Mouse (Mus musculus): ENCODE data around the gene Pycr1. TPM values are rescaled to one million over a fixed set of nuclear protein-coding genes. Genes with fewer than 3 reads are reported as not detected.

The Pycr1 gene
- total and polyA plus RNA-seq, 3 experiments = 21.0 to 75.3 (median 32.3) TPM

- no peak overlapping the region for H3K4me2 ChIP-seq (ENCODE audit: insufficient read depth, low read depth, poor library complexity, severe bottlenecking)
- H3K27me3 ChIP-seq (replicated peaks) = no peaks in the 10 kb centered on the region
- H3K79me2 ChIP-seq (replicated peaks; ENCODE audit: control insufficient read depth, extremely low read depth, insufficient read depth, poor library complexity, severe bottlenecking) = peaks cover 15% of the 10 kb centered on the region
- H3K9me3 ChIP-seq (replicated peaks; ENCODE audit: low read length) = peaks cover 4% of the 10 kb centered on the region
- DNase-seq (ENCODE audit: extremely low read depth) = no peak
- no peak overlapping the region for H3K9ac ChIP-seq (ENCODE audit: insufficient read depth, low read depth)
- no peak overlapping the region for H3K4me3 ChIP-seq (replicated peaks in 1 of 3; ENCODE audit: low read depth in 2 of 3, low read length in 2 of 3, poor library complexity in 1 of 3)
- H3K27ac ChIP-seq (ENCODE audit: insufficient read depth, low read depth) = no peak overlapping the region
- dilution Hi-C loops (cut with MboI; ENCODE audit: extremely low pct_ligation_motif_present, extremely low pct_unique_long_range_greater_than_20kb, low sequenced_read_pairs) = no loop called here
- peaks cover 0 to 2% of the 10 kb centered on the region in 2 experiments; a peak in 1 of 4 replicates for H3K4me1 ChIP-seq (ENCODE audit: control insufficient read depth in 1 of 2, insufficient read depth in 2 of 2)
- H3K36me3 ChIP-seq (replicated peaks in 1 of 2; ENCODE audit: control insufficient read depth in 1 of 2, insufficient read depth in 1 of 2, low read length in 1 of 2) = peaks cover 67 to 91% of the 10 kb centered on the region in 2 experiments
- no peak for TF ChIP-seq MAX (IDR thresholded peaks at IDR 0.05; ENCODE audit: low read length)
- TF ChIP-seq POLR2A (IDR thresholded peaks at IDR 0.05; ENCODE audit: low read depth, low read length) = no peak
- no peak for TF ChIP-seq MAFK (IDR thresholded peaks at IDR 0.05; ENCODE audit: insufficient replicate concordance, low read length)
- no peak for TF ChIP-seq PAX5 (IDR thresholded peaks at IDR 0.05; ENCODE audit: low read length)
- no peak for TF ChIP-seq CHD1 (IDR thresholded peaks at IDR 0.05; ENCODE audit: low read depth, low read length)
- no peak for TF ChIP-seq ZC3H11A (IDR thresholded peaks at IDR 0.05; ENCODE audit: low read depth, low read length)
- TF ChIP-seq ETS1 (conservative IDR thresholded peaks at IDR 0.05; ENCODE audit: low read depth, low read length) = no peak
- in situ Hi-C loops (cut with MboI; ENCODE audit: low pct_ligation_motif_present, low pct_unique_long_range_greater_than_20kb, low sequenced_read_pairs) = no loop called here
Observed at GRCm38 (mm10) chr11:120588531-120588930, 55.0 kb downstream of the Pycr1 start.

Other genes starting within 250 kb of the Pycr1 start
Only the 20 nearest of the 32 such genes appear.
- 0.13 TPM in 1 of 2 replicates, not detected in the other for gene Gcgr, start 113.1 kb downstream of the Pycr1 start, total RNA-seq (2012; rRNA removed)
- gene Gcgr, start 113.1 kb downstream of the Pycr1 start, total RNA-seq (2014; rRNA removed) = 0.09 and 0.16 TPM in 2 replicates
- gene Gcgr, start 113.1 kb downstream of the Pycr1 start, polyA plus RNA-seq (2012; ENCODE audit: insufficient read length, low read depth) = 0.20 TPM in 1 of 2 replicates, not detected in the other
- gene Mcrip1, start 94.0 kb downstream of the Pycr1 start, total RNA-seq (2012; rRNA removed) = 25.8 and 39.6 TPM in 2 replicates
- gene Mcrip1, start 94.0 kb downstream of the Pycr1 start, total RNA-seq (2014; rRNA removed) = 37.6 and 46.2 TPM in 2 replicates
- 60.2 and 66.5 TPM in 2 replicates for gene Mcrip1, start 94.0 kb downstream of the Pycr1 start, polyA plus RNA-seq (2012; ENCODE audit: insufficient read length, low read depth)
- not detected in 2 replicates for gene Ppp1r27, start 92.6 kb downstream of the Pycr1 start, total RNA-seq (2012; rRNA removed)
- not detected in 2 replicates for gene Ppp1r27, start 92.6 kb downstream of the Pycr1 start, total RNA-seq (2014; rRNA removed)
- not detected in 2 replicates for gene Ppp1r27, start 92.6 kb downstream of the Pycr1 start, polyA plus RNA-seq (2012; ENCODE audit: insufficient read length, low read depth)
- gene P4hb, start 70.5 kb downstream of the Pycr1 start, total RNA-seq (2012; rRNA removed) = 531 and 594 TPM in 2 replicates
- gene P4hb, start 70.5 kb downstream of the Pycr1 start, total RNA-seq (2014; rRNA removed) = 453 and 486 TPM in 2 replicates
- gene P4hb, start 70.5 kb downstream of the Pycr1 start, polyA plus RNA-seq (2012; ENCODE audit: insufficient read length, low read depth) = 644 and 662 TPM in 2 replicates
- gene Arhgdia, start 62.1 kb downstream of the Pycr1 start, total RNA-seq (2012; rRNA removed) = 417 and 467 TPM in 2 replicates
- gene Arhgdia, start 62.1 kb downstream of the Pycr1 start, total RNA-seq (2014; rRNA removed) = 126 and 172 TPM in 2 replicates
- 957 and 958 TPM in 2 replicates for gene Arhgdia, start 62.1 kb downstream of the Pycr1 start, polyA plus RNA-seq (2012; ENCODE audit: insufficient read length, low read depth)
- gene Alyref, start 45.4 kb downstream of the Pycr1 start, total RNA-seq (2012; rRNA removed) = 582 and 793 TPM in 2 replicates
- gene Alyref, start 45.4 kb downstream of the Pycr1 start, total RNA-seq (2014; rRNA removed) = 358 and 361 TPM in 2 replicates
- gene Alyref, start 45.4 kb downstream of the Pycr1 start, polyA plus RNA-seq (2012; ENCODE audit: insufficient read length, low read depth) = 444 and 451 TPM in 2 replicates
- gene Anapc11, start 45.3 kb downstream of the Pycr1 start, total RNA-seq (2012; rRNA removed) = 108 and 114 TPM in 2 replicates
- 51.7 and 57.0 TPM in 2 replicates for gene Anapc11, start 45.3 kb downstream of the Pycr1 start, total RNA-seq (2014; rRNA removed)
- gene Anapc11, start 45.3 kb downstream of the Pycr1 start, polyA plus RNA-seq (2012; ENCODE audit: insufficient read length, low read depth) = 142 and 145 TPM in 2 replicates
- gene Npb, start 35.3 kb downstream of the Pycr1 start, total RNA-seq (2012; rRNA removed) = 0.55 TPM in 1 of 2 replicates, not detected in the other
- not detected in 2 replicates for gene Npb, start 35.3 kb downstream of the Pycr1 start, total RNA-seq (2014; rRNA removed)
- 1.0 and 1.3 TPM in 2 replicates for gene Npb, start 35.3 kb downstream of the Pycr1 start, polyA plus RNA-seq (2012; ENCODE audit: insufficient read length, low read depth)
- 166 and 175 TPM in 2 replicates for gene Pcyt2, start 25.8 kb downstream of the Pycr1 start, total RNA-seq (2012; rRNA removed)
- 149 and 154 TPM in 2 replicates for gene Pcyt2, start 25.8 kb downstream of the Pycr1 start, total RNA-seq (2014; rRNA removed)
- gene Pcyt2, start 25.8 kb downstream of the Pycr1 start, polyA plus RNA-seq (2012; ENCODE audit: insufficient read length, low read depth) = 155 and 158 TPM in 2 replicates
- gene Sirt7, start 18.5 kb downstream of the Pycr1 start, total RNA-seq (2012; rRNA removed) = 75.2 and 87.1 TPM in 2 replicates
- gene Sirt7, start 18.5 kb downstream of the Pycr1 start, total RNA-seq (2014; rRNA removed) = 71.7 and 74.4 TPM in 2 replicates
- 84.4 and 91.3 TPM in 2 replicates for gene Sirt7, start 18.5 kb downstream of the Pycr1 start, polyA plus RNA-seq (2012; ENCODE audit: insufficient read length, low read depth)
- 26.4 and 29.3 TPM in 2 replicates for gene Mafg, start 10.2 kb downstream of the Pycr1 start, total RNA-seq (2012; rRNA removed)
- gene Mafg, start 10.2 kb downstream of the Pycr1 start, total RNA-seq (2014; rRNA removed) = 14.6 and 17.0 TPM in 2 replicates
- 62.1 and 63.7 TPM in 2 replicates for gene Mafg, start 10.2 kb downstream of the Pycr1 start, polyA plus RNA-seq (2012; ENCODE audit: insufficient read length, low read depth)
- 0.68 and 0.88 TPM in 2 replicates for gene Myadml2, start 4.4 kb upstream of the Pycr1 start, total RNA-seq (2012; rRNA removed)
- not detected in 2 replicates for gene Myadml2, start 4.4 kb upstream of the Pycr1 start, total RNA-seq (2014; rRNA removed)
- gene Myadml2, start 4.4 kb upstream of the Pycr1 start, polyA plus RNA-seq (2012; ENCODE audit: insufficient read length, low read depth) = not detected in 2 replicates
- not detected in 2 replicates for gene Notum, start 17.4 kb upstream of the Pycr1 start, total RNA-seq (2012; rRNA removed)
- not detected in 2 replicates for gene Notum, start 17.4 kb upstream of the Pycr1 start, total RNA-seq (2014; rRNA removed)
- not detected in 2 replicates for gene Notum, start 17.4 kb upstream of the Pycr1 start, polyA plus RNA-seq (2012; ENCODE audit: insufficient read length, low read depth)
- gene Aspscr1, start 29.2 kb upstream of the Pycr1 start, total RNA-seq (2012; rRNA removed) = 34.1 and 37.7 TPM in 2 replicates
- 24.9 and 27.3 TPM in 2 replicates for gene Aspscr1, start 29.2 kb upstream of the Pycr1 start, total RNA-seq (2014; rRNA removed)
- 62.4 and 69.9 TPM in 2 replicates for gene Aspscr1, start 29.2 kb upstream of the Pycr1 start, polyA plus RNA-seq (2012; ENCODE audit: insufficient read length, low read depth)
- gene Cenpx, start 70.0 kb upstream of the Pycr1 start, total RNA-seq (2012; rRNA removed) = 101 and 103 TPM in 2 replicates
- gene Cenpx, start 70.0 kb upstream of the Pycr1 start, total RNA-seq (2014; rRNA removed) = 72.3 and 76.5 TPM in 2 replicates
- gene Cenpx, start 70.0 kb upstream of the Pycr1 start, polyA plus RNA-seq (2012; ENCODE audit: insufficient read length, low read depth) = 122 and 131 TPM in 2 replicates
- 31.3 and 35.6 TPM in 2 replicates for gene Lrrc45, start 70.2 kb upstream of the Pycr1 start, total RNA-seq (2012; rRNA removed)
- 11.7 and 12.9 TPM in 2 replicates for gene Lrrc45, start 70.2 kb upstream of the Pycr1 start, total RNA-seq (2014; rRNA removed)
- gene Lrrc45, start 70.2 kb upstream of the Pycr1 start, polyA plus RNA-seq (2012; ENCODE audit: insufficient read length, low read depth) = 20.3 and 23.8 TPM in 2 replicates
- 8.9 and 9.9 TPM in 2 replicates for gene Rac3, start 77.7 kb upstream of the Pycr1 start, total RNA-seq (2012; rRNA removed)
- gene Rac3, start 77.7 kb upstream of the Pycr1 start, total RNA-seq (2014; rRNA removed) = 2.9 and 3.4 TPM in 2 replicates
- 5.5 and 8.3 TPM in 2 replicates for gene Rac3, start 77.7 kb upstream of the Pycr1 start, polyA plus RNA-seq (2012; ENCODE audit: insufficient read length, low read depth)
- gene Dcxr, start 83.5 kb upstream of the Pycr1 start, total RNA-seq (2012; rRNA removed) = 49.4 and 74.7 TPM in 2 replicates
- 24.1 and 24.8 TPM in 2 replicates for gene Dcxr, start 83.5 kb upstream of the Pycr1 start, total RNA-seq (2014; rRNA removed)
- 23.3 and 23.5 TPM in 2 replicates for gene Dcxr, start 83.5 kb upstream of the Pycr1 start, polyA plus RNA-seq (2012; ENCODE audit: insufficient read length, low read depth)
- 0.21 and 0.25 TPM in 2 replicates for gene Cbr2, start 88.3 kb upstream of the Pycr1 start, total RNA-seq (2012; rRNA removed)
- not detected in 2 replicates for gene Cbr2, start 88.3 kb upstream of the Pycr1 start, total RNA-seq (2014; rRNA removed)
- gene Cbr2, start 88.3 kb upstream of the Pycr1 start, polyA plus RNA-seq (2012; ENCODE audit: insufficient read length, low read depth) = not detected in 2 replicates
- gene Hmga1b, start 119.0 kb upstream of the Pycr1 start, total RNA-seq (2012; rRNA removed) = 167 and 203 TPM in 2 replicates
- 105 and 126 TPM in 2 replicates for gene Hmga1b, start 119.0 kb upstream of the Pycr1 start, total RNA-seq (2014; rRNA removed)
- gene Hmga1b, start 119.0 kb upstream of the Pycr1 start, polyA plus RNA-seq (2012; ENCODE audit: insufficient read length, low read depth) = 368 and 414 TPM in 2 replicates